Comparison of ENCODE assay signal across 7 mouse cellular contexts in genomic region chr3:157717313-157717921, GRCm38 (mm10).
DNase-seq lines count a peak whose midpoint lies in the region; ATAC-seq and TF ChIP-seq lines count a peak whose summit lies in the region.

No protein-coding gene starts in this region.

- no peak overlapping the region for H3K27ac ChIP-seq in forebrain, postnatal 0 days (ENCODE audit: low read depth, low read length)
- H3K27ac ChIP-seq in hindbrain, postnatal 0 days: no peak overlapping the region

- H3K4me3 ChIP-seq in forebrain, postnatal 0 days (ENCODE audit: low read depth, low read length): no peak overlapping the region
- H3K4me3 ChIP-seq in hindbrain, postnatal 0 days (ENCODE audit: low read length): no peak overlapping the region
- H3K4me3 ChIP-seq in megakaryocyte, embryonic 14.5 days (replicated peaks): peak overlapping the region; percentile 75

- H3K9ac ChIP-seq in forebrain, postnatal 0 days: no peak overlapping the region
- no peak overlapping the region for H3K9ac ChIP-seq in hindbrain, postnatal 0 days (replicated peaks; ENCODE audit: low read length)

- H3K4me2 ChIP-seq in forebrain, postnatal 0 days (ENCODE audit: low read depth): no peak overlapping the region
- no peak overlapping the region for H3K4me2 ChIP-seq in hindbrain, postnatal 0 days (ENCODE audit: low read depth, low read length)

- no peaks in the 10 kb centered on the region for H3K27me3 ChIP-seq in forebrain, postnatal 0 days (ENCODE audit: insufficient read depth, low read length)
- H3K27me3 ChIP-seq in hindbrain, postnatal 0 days (ENCODE audit: insufficient read depth, low read length): no peaks in the 10 kb centered on the region
- peaks cover 2% of the 10 kb centered on the region for H3K27me3 ChIP-seq in megakaryocyte, embryonic 14.5 days (replicated peaks)

- H3K9me3 ChIP-seq in forebrain, postnatal 0 days (ENCODE audit: low read length): no peaks in the 10 kb centered on the region
- no peaks in the 10 kb centered on the region for H3K9me3 ChIP-seq in hindbrain, postnatal 0 days (ENCODE audit: low read length)
- H3K9me3 ChIP-seq in megakaryocyte, embryonic 14.5 days: no peaks in the 10 kb centered on the region

- WGBS in forebrain, postnatal 0 days: 24% methylated on average over 7 of the region's 7 CpGs
- 24% methylated on average over 7 of the region's 7 CpGs for WGBS in hindbrain, postnatal 0 days

- ATAC-seq in forebrain, postnatal 0 days: peak; percentile 85
- peak; percentile 76; the same call in 1 of the 2 replicates for ATAC-seq in hindbrain, postnatal 0 days

- no peaks in the 10 kb centered on the region for H3K4me1 ChIP-seq in forebrain, postnatal 0 days (ENCODE audit: insufficient read depth)
- H3K4me1 ChIP-seq in hindbrain, postnatal 0 days (ENCODE audit: insufficient read depth, low read length): no peaks in the 10 kb centered on the region
- peaks cover 38% of the 10 kb centered on the region for H3K4me1 ChIP-seq in megakaryocyte, embryonic 14.5 days

- no peaks in the 10 kb centered on the region for H3K36me3 ChIP-seq in forebrain, postnatal 0 days (ENCODE audit: insufficient read depth)
- H3K36me3 ChIP-seq in hindbrain, postnatal 0 days (ENCODE audit: insufficient read depth, low read length): no peaks in the 10 kb centered on the region
- H3K36me3 ChIP-seq in megakaryocyte, embryonic 14.5 days (replicated peaks; ENCODE audit: low read length): no peaks in the 10 kb centered on the region

- TF ChIP-seq CTCF in forebrain, postnatal 0 days (IDR thresholded peaks at IDR 0.05; ENCODE audit: low read depth): peak; percentile 94
- peak; percentile 93 for TF ChIP-seq CTCF in hindbrain, postnatal 0 days (IDR thresholded peaks at IDR 0.05; ENCODE audit: low read depth)

- peak; percentile 75 for DNase-seq in R1 (ENCODE audit: low read depth, low spot score)
- DNase-seq in cerebellum, adult 11 months: peak; percentile 46
- peak; percentile 86 for DNase-seq in forebrain, postnatal 0 days
- peak; percentile 85 for DNase-seq in hindbrain, postnatal 0 days (ENCODE audit: low spot score)
- peak; percentile 41 to 61 for DNase-seq in layer of hippocampus, postnatal 36 days
- peak; percentile 85 for DNase-seq in right cerebral cortex, postnatal 4 days
